Mouse (Mus musculus): ENCODE measurements around the gene Irf7. TPM values are rescaled to one million over a fixed set of nuclear protein-coding genes. Genes with fewer than 3 reads are reported as not detected.

The Irf7 gene
- total and polyA plus RNA-seq, 3 experiments = 7.7 to 26.2 (median 10.5) TPM

DNA sequence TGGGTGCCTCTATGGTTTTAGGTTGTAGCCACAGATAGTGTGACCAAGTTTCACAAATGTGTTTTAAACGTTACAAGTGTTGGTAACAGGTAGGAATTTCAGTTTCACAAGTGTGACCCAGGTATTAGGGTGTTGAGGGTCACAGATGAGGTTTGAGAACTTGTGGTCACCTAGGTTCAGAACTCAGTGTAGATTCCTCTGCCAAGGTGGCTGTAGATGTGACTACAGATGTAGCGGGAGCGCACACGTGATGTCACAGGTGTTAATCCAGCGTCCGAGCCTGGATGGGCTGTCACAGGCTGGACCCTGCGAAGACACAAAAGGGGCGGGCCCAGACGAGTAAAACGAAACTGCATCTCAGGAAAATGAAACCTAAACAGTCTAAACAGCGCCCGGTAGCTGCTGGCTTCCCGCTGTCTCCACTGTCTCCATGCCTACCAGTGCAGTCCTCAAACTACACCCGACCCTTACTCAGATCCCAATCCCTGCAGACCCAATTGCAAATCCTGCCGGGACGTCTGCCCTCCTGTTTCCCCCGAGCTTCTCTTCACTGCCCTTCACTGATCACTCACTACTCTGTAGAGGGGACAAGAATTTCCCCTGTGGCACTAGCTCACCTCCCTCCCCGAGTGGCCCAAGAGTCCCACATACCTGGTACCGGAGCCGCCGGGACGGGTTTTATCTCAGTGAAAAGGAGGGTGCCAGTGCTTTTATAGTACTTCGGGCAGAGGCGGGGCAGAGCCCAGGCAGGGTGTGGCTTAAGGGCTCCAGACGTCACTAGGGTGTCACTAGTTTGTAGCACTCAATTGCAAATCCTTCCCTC is at the start of gene Irf7 (continued):
- TF ChIP-seq MYC (IDR thresholded peaks at IDR 0.05; ENCODE audit: low read depth, low read length) = peak; percentile 47

DNA sequence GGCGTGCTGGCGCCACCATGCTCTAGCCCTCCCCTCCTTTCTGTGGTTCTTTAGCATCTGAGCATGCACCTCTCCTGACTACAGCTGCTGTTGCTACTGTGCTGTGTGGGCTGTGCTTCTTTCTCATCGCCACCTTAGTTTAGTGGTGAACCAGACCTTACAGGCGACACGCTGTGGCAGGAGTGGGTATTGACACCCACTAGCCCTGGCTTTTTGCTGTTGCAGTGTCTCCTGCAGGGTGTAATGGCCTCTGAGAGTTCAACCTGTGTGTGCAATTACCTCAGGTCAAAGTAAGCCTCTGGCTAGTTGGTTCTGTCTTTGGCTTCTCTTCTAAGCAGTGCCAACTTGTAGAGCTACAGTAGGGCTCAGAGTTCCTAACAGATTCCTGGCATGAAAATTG is 49.7 kb upstream of the Irf7 start:
- Histone ChIP-seq H3K4me2 (ENCODE audit: insufficient read depth, low read depth, poor library complexity, severe bottlenecking) (no peak overlapping the region), H3K36me3 (replicated peaks in 1 of 2; ENCODE audit: control insufficient read depth in 1 of 2, insufficient read depth in 1 of 2, low read length in 1 of 2) (peaks cover 59 to 91% of the 10 kb centered on the region in 2 experiments), H3K27me3 (replicated peaks) (no peaks in the 10 kb centered on the region), H3K79me2 (replicated peaks; ENCODE audit: control insufficient read depth, extremely low read depth, insufficient read depth, poor library complexity, severe bottlenecking) (no peaks in the 10 kb centered on the region), H3K9ac (ENCODE audit: insufficient read depth, low read depth) (no peak overlapping the region), H3K4me3 (replicated peaks in 1 of 3; ENCODE audit: low read depth in 2 of 3, low read length in 2 of 3, poor library complexity in 1 of 3) (no peak overlapping the region), H3K9me3 (replicated peaks; ENCODE audit: low read length) (no peaks in the 10 kb centered on the region), H3K27ac (ENCODE audit: insufficient read depth, low read depth) (no peak overlapping the region), H3K4me1 (ENCODE audit: control insufficient read depth in 1 of 2, insufficient read depth in 2 of 2) (peaks cover 0 to 3% of the 10 kb centered on the region in 2 experiments; a peak in 1 of 4 replicates)
- DNase-seq (ENCODE audit: extremely low read depth) = peak; percentile 61
- TF ChIP-seq NRF1 (IDR thresholded peaks at IDR 0.05; ENCODE audit: low read depth, low read length) = no peak
- TF ChIP-seq NELFE (IDR thresholded peaks at IDR 0.05; ENCODE audit: low read depth, low read length) = no peak
- TF ChIP-seq RAD21 (IDR thresholded peaks at IDR 0.05; ENCODE audit: low read depth, low read length) = peak; percentile 57
- TF ChIP-seq CHD2 (IDR thresholded peaks at IDR 0.05; ENCODE audit: low read length) = no peak
- TF ChIP-seq ZC3H11A (IDR thresholded peaks at IDR 0.05; ENCODE audit: low read depth, low read length) = 0 out of 2 replicates have a peak, but pooled peaks have one; percentile 4
- no peak for TF ChIP-seq IRF4 (IDR thresholded peaks at IDR 0.05; ENCODE audit: low read depth, low read length)
- no peak for TF ChIP-seq HCFC1 (IDR thresholded peaks at IDR 0.05; ENCODE audit: low read depth, low read length)
- no peak for TF ChIP-seq TCF12 (IDR thresholded peaks at IDR 0.05; ENCODE audit: low read depth, low read length)
- peak; percentile 68 to 75 for TF ChIP-seq CTCF (conservative IDR thresholded peaks at IDR 0.05 in 1 of 2, IDR thresholded peaks at IDR 0.05 in 1 of 2; ENCODE audit: low read depth in 2 of 2, low read length in 2 of 2)
- TF ChIP-seq SMC3 (IDR thresholded peaks at IDR 0.05; ENCODE audit: low read depth, low read length) = peak; percentile 87
- TF ChIP-seq ZMIZ1 (IDR thresholded peaks at IDR 0.05; ENCODE audit: low read depth, low read length) = no peak
- no peak for TF ChIP-seq ETS1 (conservative IDR thresholded peaks at IDR 0.05; ENCODE audit: low read depth, low read length)
- dilution Hi-C loops (cut with MboI; ENCODE audit: extremely low pct_ligation_motif_present, extremely low pct_unique_long_range_greater_than_20kb, low sequenced_read_pairs) (no loop called here), in situ Hi-C loops (cut with MboI; ENCODE audit: low pct_ligation_motif_present, low pct_unique_long_range_greater_than_20kb, low sequenced_read_pairs) (loop anchor here (5.0 kb wide), 1 partner anchor 39 kb away; the partner anchor contains the start of genes Cdhr5 and Sct)

DNA sequence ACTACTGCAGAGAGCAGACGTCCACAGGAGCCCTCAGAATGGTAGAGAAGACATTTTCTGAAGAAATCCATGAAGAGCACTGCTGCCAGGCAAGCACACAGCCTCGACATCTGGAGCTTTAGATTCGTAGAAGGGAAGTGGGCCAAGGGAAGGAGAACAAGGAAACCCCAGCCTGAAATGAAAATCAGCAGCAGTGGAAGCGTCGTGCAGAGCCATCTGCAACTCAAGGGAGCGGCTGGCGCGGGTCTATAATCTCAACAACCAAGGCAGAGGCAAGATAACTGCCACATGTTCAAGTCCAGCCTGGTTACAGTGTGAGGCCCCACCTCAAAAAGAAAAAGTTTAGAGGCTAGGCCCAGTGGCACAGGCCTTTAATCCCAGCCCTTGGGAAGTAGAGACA is 48.8 kb upstream of the Irf7 start:
- Histone ChIP-seq H3K4me1 (ENCODE audit: control insufficient read depth in 1 of 2, insufficient read depth in 2 of 2) (peaks cover 0 to 3% of the 10 kb centered on the region in 2 experiments; a peak in 1 of 4 replicates), H3K79me2 (replicated peaks; ENCODE audit: control insufficient read depth, extremely low read depth, insufficient read depth, poor library complexity, severe bottlenecking) (no peaks in the 10 kb centered on the region), H3K27me3 (replicated peaks) (no peaks in the 10 kb centered on the region), H3K4me3 (replicated peaks in 1 of 3; ENCODE audit: low read depth in 2 of 3, low read length in 2 of 3, poor library complexity in 1 of 3) (no peak overlapping the region), H3K9ac (ENCODE audit: insufficient read depth, low read depth) (no peak overlapping the region), H3K27ac (ENCODE audit: insufficient read depth, low read depth) (no peak overlapping the region), H3K4me2 (ENCODE audit: insufficient read depth, low read depth, poor library complexity, severe bottlenecking) (no peak overlapping the region), H3K36me3 (replicated peaks in 1 of 2; ENCODE audit: control insufficient read depth in 1 of 2, insufficient read depth in 1 of 2, low read length in 1 of 2) (peaks cover 59 to 91% of the 10 kb centered on the region in 2 experiments), H3K9me3 (replicated peaks; ENCODE audit: low read length) (no peaks in the 10 kb centered on the region)
- in situ Hi-C loops (cut with MboI; ENCODE audit: low pct_ligation_motif_present, low pct_unique_long_range_greater_than_20kb, low sequenced_read_pairs) (loop anchor here (5.0 kb wide), 1 partner anchor 38 kb away; the partner anchor contains the start of genes Cdhr5 and Sct), dilution Hi-C loops (cut with MboI; ENCODE audit: extremely low pct_ligation_motif_present, extremely low pct_unique_long_range_greater_than_20kb, low sequenced_read_pairs) (no loop called here)
- TF ChIP-seq ELF1 (IDR thresholded peaks at IDR 0.05; ENCODE audit: low read depth, low read length) (no peak), SIN3A (IDR thresholded peaks at IDR 0.05; ENCODE audit: low read length) (no peak), E2F4 (IDR thresholded peaks at IDR 0.05; ENCODE audit: insufficient replicate concordance, low read depth, low read length) (no peak), POLR2A (IDR thresholded peaks at IDR 0.05; ENCODE audit: low read depth, low read length) (no peak), BHLHE40 (IDR thresholded peaks at IDR 0.05; ENCODE audit: low read depth, low read length) (no peak), CTCF (conservative IDR thresholded peaks at IDR 0.05 in 1 of 2, IDR thresholded peaks at IDR 0.05 in 1 of 2; ENCODE audit: low read depth in 2 of 2, low read length in 2 of 2) (no peak), USF2 (conservative IDR thresholded peaks at IDR 0.05; ENCODE audit: low read depth, low read length) (no peak), CHD1 (IDR thresholded peaks at IDR 0.05; ENCODE audit: low read depth, low read length) (no peak), KAT2A (IDR thresholded peaks at IDR 0.05; ENCODE audit: insufficient replicate concordance, low read length) (no peak), TBP (conservative IDR thresholded peaks at IDR 0.05; ENCODE audit: low read depth, low read length) (no peak), ETS1 (conservative IDR thresholded peaks at IDR 0.05; ENCODE audit: low read depth, low read length) (no peak), MAFK (IDR thresholded peaks at IDR 0.05; ENCODE audit: insufficient replicate concordance, low read length) (no peak), HCFC1 (IDR thresholded peaks at IDR 0.05; ENCODE audit: low read depth, low read length) (no peak), IRF4 (IDR thresholded peaks at IDR 0.05; ENCODE audit: low read depth, low read length) (no peak), GABPA (IDR thresholded peaks at IDR 0.05; ENCODE audit: insufficient replicate concordance, low read depth, low read length) (no peak), UBTF (IDR thresholded peaks at IDR 0.05; ENCODE audit: low read depth, low read length) (no peak), ZC3H11A (IDR thresholded peaks at IDR 0.05; ENCODE audit: low read depth, low read length) (no peak), EP300 (IDR thresholded peaks at IDR 0.05; ENCODE audit: low read length) (no peak), NRF1 (IDR thresholded peaks at IDR 0.05; ENCODE audit: low read depth, low read length) (no peak), PAX5 (IDR thresholded peaks at IDR 0.05; ENCODE audit: low read length) (no peak)
- DNase-seq (ENCODE audit: extremely low read depth) = no peak
